Mouse (Mus musculus): ENCODE results near the gene Serpina3a. TPM values are rescaled to one million over a fixed set of nuclear protein-coding genes. Genes with fewer than 3 reads are reported as not detected.

Serpina3a gene
- not detected for polyA plus RNA-seq (2014; fragmentation: Illumina TruSeq; extraction: RNeasy Lipid Tissue Mini Kit (QIAGEN cat#74804); ENCODE audit: insufficient read depth, low read depth, low replicate concordance)

GRCm38 (mm10) chr12:104112333-104112732, at the start of gene Serpina3a:
Gene Serpina3a (plus strand): TSS chr12:104112724.

GRCm38 (mm10) chr12:104100768-104101167, 11.8 kb upstream of the Serpina3a start, which contains the start of gene Serpina5:
Gene Serpina5 (plus strand): TSS chr12:104101113.

DNA sequence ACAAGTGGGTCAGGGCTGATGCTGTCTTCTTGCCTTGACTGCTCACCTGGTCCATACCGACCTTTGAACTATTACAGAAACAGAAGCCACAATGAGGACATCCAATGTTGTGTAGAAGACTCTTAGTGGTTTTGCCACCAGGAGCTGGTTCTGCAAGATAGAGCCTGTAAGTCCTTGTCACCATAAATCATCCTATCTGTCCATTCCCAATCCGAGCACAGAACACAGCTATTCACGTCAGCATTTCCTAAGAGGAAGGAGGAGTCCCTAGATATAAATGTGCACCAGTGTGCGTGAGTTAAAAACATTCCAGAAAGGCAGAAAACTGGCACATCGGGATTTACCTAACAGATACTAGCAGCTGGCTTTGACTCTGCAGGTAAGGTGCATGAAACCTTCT, 15.2 kb downstream of the Serpina3a start, which contains the start of gene Serpina3b:
Gene Serpina3b (plus strand): TSS at position 301 of the 400 bp plus-strand sequence.

DNA sequence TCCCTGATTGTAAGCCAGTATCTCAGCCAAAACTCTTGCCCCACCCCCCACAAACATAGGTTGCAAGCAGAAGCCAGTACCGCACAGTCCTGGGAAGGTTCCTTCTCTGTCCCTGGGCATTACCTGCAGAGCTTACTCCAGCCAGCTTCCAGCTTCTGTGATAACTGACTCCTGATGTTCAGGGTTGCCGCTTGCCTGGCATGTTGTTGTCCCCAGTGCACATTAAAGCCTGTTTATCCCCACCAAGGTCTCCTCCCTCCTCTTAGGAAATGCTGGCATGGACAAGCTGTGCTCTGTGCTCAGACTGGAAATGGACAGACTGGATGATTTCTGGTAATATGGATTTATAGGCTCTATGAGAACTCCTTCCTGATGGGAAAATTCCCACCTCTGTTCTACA, 41.1 kb downstream of the Serpina3a start, which contains the start of gene Serpina3c:
Gene Serpina3c (minus strand): TSS at position 215 of the 400 bp plus-strand sequence.

Other genes with a start within 250 kb of the Serpina3a start
- gene Serpina1a, start 249.2 kb upstream of the Serpina3a start, polyA plus RNA-seq (2014; fragmentation: Illumina TruSeq; extraction: RNeasy Lipid Tissue Mini Kit (QIAGEN cat#74804); ENCODE audit: insufficient read depth, low read depth, low replicate concordance): 0.21 TPM
- gene Serpina1c, start 207.8 kb upstream of the Serpina3a start, polyA plus RNA-seq (2014; fragmentation: Illumina TruSeq; extraction: RNeasy Lipid Tissue Mini Kit (QIAGEN cat#74804); ENCODE audit: insufficient read depth, low read depth, low replicate concordance): not detected
- gene Serpina1e, start 153.7 kb upstream of the Serpina3a start, polyA plus RNA-seq (2014; fragmentation: Illumina TruSeq; extraction: RNeasy Lipid Tissue Mini Kit (QIAGEN cat#74804); ENCODE audit: insufficient read depth, low read depth, low replicate concordance): not detected
- gene Serpina11, start 122.8 kb upstream of the Serpina3a start, polyA plus RNA-seq (2014; fragmentation: Illumina TruSeq; extraction: RNeasy Lipid Tissue Mini Kit (QIAGEN cat#74804); ENCODE audit: insufficient read depth, low read depth, low replicate concordance): 0.15 TPM
- gene Serpina9, start 99.0 kb upstream of the Serpina3a start, polyA plus RNA-seq (2014; fragmentation: Illumina TruSeq; extraction: RNeasy Lipid Tissue Mini Kit (QIAGEN cat#74804); ENCODE audit: insufficient read depth, low read depth, low replicate concordance): 1.5 TPM
- not detected for gene Serpina12, start 68.3 kb upstream of the Serpina3a start, polyA plus RNA-seq (2014; fragmentation: Illumina TruSeq; extraction: RNeasy Lipid Tissue Mini Kit (QIAGEN cat#74804); ENCODE audit: insufficient read depth, low read depth, low replicate concordance)
- gene Serpina5, start 11.6 kb upstream of the Serpina3a start, polyA plus RNA-seq (2014; fragmentation: Illumina TruSeq; extraction: RNeasy Lipid Tissue Mini Kit (QIAGEN cat#74804); ENCODE audit: insufficient read depth, low read depth, low replicate concordance): not detected
- not detected for gene Serpina3b, start 15.3 kb downstream of the Serpina3a start, polyA plus RNA-seq (2014; fragmentation: Illumina TruSeq; extraction: RNeasy Lipid Tissue Mini Kit (QIAGEN cat#74804); ENCODE audit: insufficient read depth, low read depth, low replicate concordance)
- 11.7 TPM for gene Serpina3c, start 41.1 kb downstream of the Serpina3a start, polyA plus RNA-seq (2014; fragmentation: Illumina TruSeq; extraction: RNeasy Lipid Tissue Mini Kit (QIAGEN cat#74804); ENCODE audit: insufficient read depth, low read depth, low replicate concordance)
- 1.2 TPM for gene Serpina3f, start 101.8 kb downstream of the Serpina3a start, polyA plus RNA-seq (2014; fragmentation: Illumina TruSeq; extraction: RNeasy Lipid Tissue Mini Kit (QIAGEN cat#74804); ENCODE audit: insufficient read depth, low read depth, low replicate concordance)
- 9.4 TPM for gene Serpina3g, start 123.5 kb downstream of the Serpina3a start, polyA plus RNA-seq (2014; fragmentation: Illumina TruSeq; extraction: RNeasy Lipid Tissue Mini Kit (QIAGEN cat#74804); ENCODE audit: insufficient read depth, low read depth, low replicate concordance)
- gene Serpina3i, start 150.4 kb downstream of the Serpina3a start, polyA plus RNA-seq (2014; fragmentation: Illumina TruSeq; extraction: RNeasy Lipid Tissue Mini Kit (QIAGEN cat#74804); ENCODE audit: insufficient read depth, low read depth, low replicate concordance): 0.91 TPM
- gene Serpina3j, start 201.8 kb downstream of the Serpina3a start, polyA plus RNA-seq (2014; fragmentation: Illumina TruSeq; extraction: RNeasy Lipid Tissue Mini Kit (QIAGEN cat#74804); ENCODE audit: insufficient read depth, low read depth, low replicate concordance): not detected
- 0.18 TPM for gene Serpina3k, start 225.8 kb downstream of the Serpina3a start, polyA plus RNA-seq (2014; fragmentation: Illumina TruSeq; extraction: RNeasy Lipid Tissue Mini Kit (QIAGEN cat#74804); ENCODE audit: insufficient read depth, low read depth, low replicate concordance)
- gene Serpina3m, start 225.8 kb downstream of the Serpina3a start, polyA plus RNA-seq (2014; fragmentation: Illumina TruSeq; extraction: RNeasy Lipid Tissue Mini Kit (QIAGEN cat#74804); ENCODE audit: insufficient read depth, low read depth, low replicate concordance): 2.3 TPM